Mouse (Mus musculus) erythroblast, embryonic 14.5 days (primary cell): Measurements from ENCODE around the gene Borcs6. TPM values are rescaled to one million over a fixed set of nuclear protein-coding genes. Genes with fewer than 3 reads are reported as not detected.
"Not testable (repeated sequence)": the region's sequence is repeated elsewhere in the genome, so short reads cannot be mapped to it uniquely, and the experiment has no call there.

Source experiments
- H3K27me3 ChIP-seq: 2 replicates; pipeline ENCODE4 v1.6.1; 2012; ENCODE audit warnings: inconsistent platforms; ENCODE audit not compliant: control insufficient read depth
- H3K36me3 ChIP-seq: 2 replicates; pipeline ENCODE4 v1.6.1; 2012; ENCODE audit warnings: mild to moderate bottlenecking, inconsistent platforms; ENCODE audit not compliant: control insufficient read depth
- H3K4me1 ChIP-seq: 2 replicates; pipeline ENCODE4 v1.6.1; 2012; ENCODE audit warnings: inconsistent platforms; ENCODE audit not compliant: control insufficient read depth
- H3K4me3 ChIP-seq: replicated peaks from 2 replicates; pipeline ENCODE3; 2012; ENCODE audit warnings: moderate library complexity, mild to moderate bottlenecking, inconsistent platforms
- H3K9me3 ChIP-seq: 2 replicates; pipeline ENCODE4 v1.6.1; 2012; ENCODE audit warnings: low read length, inconsistent platforms, mixed read lengths; ENCODE audit not compliant: control insufficient read depth
- GATA1 ChIP-seq: IDR thresholded peaks from 2 replicates; pipeline ENCODE4 v1.6.1; 2012; ENCODE audit warnings: low read length, inconsistent platforms, mixed read lengths
- TAL1 ChIP-seq: IDR thresholded peaks from 3 replicates; pipeline ENCODE4 v1.6.1; 2012; ENCODE audit warnings: low read length, inconsistent platforms, mixed read lengths
- polyA plus RNA-seq: library from polyadenylated mRNA; stranded (reverse); fragments of >175 nt; gene quantifications from 2 replicates; pipeline ENCODE4 v1.2.3, GENCODE M21; 2012

The Borcs6 gene
- polyA plus RNA-seq, result 2.0 and 2.4 TPM in 2 replicates

GRCm38 (mm10) chr11:69059357-69059974, at the start of gene Borcs6:
TSS of gene Borcs6 (plus strand) at chr11:69059717.
- Histone ChIP-seq H3K9me3 (no peaks in the 10 kb centered on the region), H3K4me3 (peak within 1 kb of the TSS; percentile 77), H3K36me3 (peaks cover 7% of the 10 kb centered on the region), H3K27me3 (no peaks in the 10 kb centered on the region), H3K4me1 (peaks cover 60% of the 10 kb centered on the region)
- TF ChIP-seq GATA1, result no peak
- TF ChIP-seq TAL1, result no peak

GRCm38 (mm10) chr11:69010400-69011323, 48.9 kb upstream of the Borcs6 start:
- H3K36me3 ChIP-seq, result peaks cover 7% of the 10 kb centered on the region
- H3K27me3 ChIP-seq, result no peaks in the 10 kb centered on the region
- H3K9me3 ChIP-seq, result no peaks in the 10 kb centered on the region
- no peak for TF ChIP-seq GATA1
- TF ChIP-seq TAL1, result no peak
- H3K4me3 ChIP-seq, result peak overlapping the region; percentile 75
- H3K4me1 ChIP-seq, result peaks cover 82% of the 10 kb centered on the region

DNA sequence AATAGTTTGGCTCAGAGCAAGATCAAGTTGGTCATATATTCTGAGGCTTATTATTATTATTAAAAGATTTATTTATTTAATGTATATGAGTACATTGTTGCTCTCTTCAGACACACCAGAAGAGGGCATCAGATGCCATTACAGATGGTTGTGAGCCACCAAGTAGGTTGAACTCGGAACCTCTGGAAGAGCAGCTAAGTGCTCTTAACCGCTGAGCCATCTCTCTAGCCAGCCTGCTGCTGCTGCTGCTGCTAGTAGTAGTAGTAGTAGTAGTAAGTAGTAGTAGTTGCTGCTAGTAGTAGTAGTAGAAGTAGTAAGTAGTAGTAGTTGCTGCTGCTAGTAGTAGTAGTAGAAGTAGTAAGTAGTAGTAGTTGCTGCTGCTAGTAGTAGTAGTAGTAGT, 48.1 kb upstream of the Borcs6 start:
- H3K9me3 ChIP-seq, H3K36me3 ChIP-seq, H3K27me3 ChIP-seq: not testable (repeated sequence)
- H3K4me3 ChIP-seq, result peak overlapping the region; percentile 75
- H3K4me1 ChIP-seq, result peaks cover 81% of the 10 kb centered on the region

- TF ChIP-seq TAL1 (peak; percentile 48; the same call in 2 of the 3 replicates), GATA1 (peak; percentile 82)
- Histone ChIP-seq H3K4me1 (peaks cover 81% of the 10 kb centered on the region), H3K4me3 (peak overlapping the region; percentile 75), H3K27me3 (no peaks in the 10 kb centered on the region), H3K36me3 (no peaks in the 10 kb centered on the region), H3K9me3 (no peaks in the 10 kb centered on the region)
Observed at GRCm38 (mm10) chr11:69012071-69012601, 47.4 kb upstream of the Borcs6 start.

DNA sequence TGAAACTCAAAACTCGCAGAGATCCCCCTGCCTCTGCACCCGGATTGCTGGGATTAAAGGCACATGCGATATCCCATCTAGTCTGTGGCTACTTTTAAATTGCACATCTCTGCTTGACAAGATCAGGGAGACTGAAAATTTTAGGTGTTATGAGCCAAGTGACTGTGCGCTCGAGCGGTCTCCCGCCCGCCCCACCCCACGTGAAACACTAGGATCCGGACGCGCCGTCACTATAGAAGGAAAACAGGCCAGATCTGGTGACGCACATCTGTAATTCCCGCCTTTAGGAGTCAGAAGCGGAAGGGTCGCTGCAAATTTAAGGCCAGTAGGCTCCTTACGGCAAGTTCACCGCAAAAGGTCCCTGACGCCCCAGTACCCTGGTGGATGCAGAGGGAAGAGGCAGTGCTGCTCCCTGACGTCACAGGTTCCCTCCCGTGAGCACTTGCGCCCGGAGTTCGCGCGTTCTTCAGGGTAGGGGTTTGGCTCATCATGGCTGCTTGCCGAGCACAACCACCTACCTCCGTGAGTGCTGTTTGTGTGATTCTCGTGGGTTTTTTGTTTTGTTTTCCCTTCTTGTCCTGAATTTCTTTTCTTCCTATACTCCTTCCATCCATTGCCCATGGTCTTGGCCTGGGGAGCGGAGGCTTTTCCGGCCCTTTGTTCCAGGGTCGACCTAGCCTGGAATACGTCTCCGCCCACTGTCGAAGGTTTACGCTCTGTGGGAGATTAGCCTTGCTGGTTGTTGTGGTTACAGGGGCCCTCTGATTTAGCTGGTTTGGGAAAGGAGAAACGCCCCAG, 43.7 kb upstream of the Borcs6 start, which contains the start of gene Ctc1:
Gene Ctc1 (plus strand): TSS at position 268 of the 798 bp plus-strand sequence.
- TF ChIP-seq GATA1 (no peak), TAL1 (no peak)
- Histone ChIP-seq H3K27me3 (no peaks in the 10 kb centered on the region), H3K4me3 (peak within 1 kb of the TSS; percentile 86), H3K9me3 (no peaks in the 10 kb centered on the region), H3K4me1 (peaks cover 67% of the 10 kb centered on the region), H3K36me3 (peaks cover 7% of the 10 kb centered on the region)

DNA sequence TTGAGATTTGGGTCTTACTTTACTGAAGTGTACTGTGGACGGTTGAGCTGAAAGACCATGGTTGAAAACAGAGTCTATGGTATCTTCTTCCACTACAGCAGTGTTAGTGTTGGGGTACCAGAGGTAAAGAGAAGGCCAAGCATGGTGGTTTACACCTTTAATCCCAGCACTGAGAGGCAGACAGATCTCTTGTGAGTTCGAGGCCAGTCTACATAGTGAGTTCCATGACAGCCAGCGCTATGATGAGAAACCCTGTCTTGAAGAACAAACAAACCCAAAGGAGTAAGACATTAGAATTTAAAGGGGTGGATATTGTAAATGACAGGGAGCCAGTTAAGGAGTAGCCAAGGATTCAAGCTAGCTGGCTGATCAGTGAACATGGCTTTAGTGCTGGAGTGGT, 42.8 kb upstream of the Borcs6 start:
- H3K4me1 ChIP-seq, result peaks cover 59% of the 10 kb centered on the region
- H3K36me3 ChIP-seq, result peaks cover 15% of the 10 kb centered on the region
- no peaks in the 10 kb centered on the region for H3K9me3 ChIP-seq
- peak overlapping the region; percentile 86 for H3K4me3 ChIP-seq
- TF ChIP-seq TAL1, result no peak
- TF ChIP-seq GATA1, result no peak
- no peaks in the 10 kb centered on the region for H3K27me3 ChIP-seq

DNA sequence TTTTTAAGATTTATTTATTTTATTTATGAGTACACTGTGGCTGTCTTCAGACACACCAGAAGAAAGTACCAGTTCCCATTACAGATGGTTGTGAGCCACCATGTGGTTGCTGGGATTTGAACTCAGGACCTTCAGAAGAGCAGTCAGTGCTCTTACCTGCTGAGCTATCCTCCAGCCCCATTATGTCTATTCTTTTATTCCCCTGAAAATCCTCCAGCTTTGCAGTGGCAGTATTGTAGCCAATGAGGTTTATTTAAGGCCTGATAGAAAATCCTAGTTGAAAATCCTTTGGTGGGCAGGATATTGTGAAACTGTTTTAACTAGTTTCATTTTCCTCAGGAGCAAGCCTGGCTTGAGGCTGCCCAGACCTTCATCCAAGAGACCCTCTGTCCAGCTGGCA, 38.8 kb upstream of the Borcs6 start:
- H3K4me3 ChIP-seq, result no peak overlapping the region
- no peaks in the 10 kb centered on the region for H3K27me3 ChIP-seq
- no peak for TF ChIP-seq TAL1
- TF ChIP-seq GATA1, result no peak
- peaks cover 55% of the 10 kb centered on the region for H3K36me3 ChIP-seq
- H3K4me1 ChIP-seq, result peaks cover 27% of the 10 kb centered on the region
- H3K9me3 ChIP-seq, result no peaks in the 10 kb centered on the region

DNA sequence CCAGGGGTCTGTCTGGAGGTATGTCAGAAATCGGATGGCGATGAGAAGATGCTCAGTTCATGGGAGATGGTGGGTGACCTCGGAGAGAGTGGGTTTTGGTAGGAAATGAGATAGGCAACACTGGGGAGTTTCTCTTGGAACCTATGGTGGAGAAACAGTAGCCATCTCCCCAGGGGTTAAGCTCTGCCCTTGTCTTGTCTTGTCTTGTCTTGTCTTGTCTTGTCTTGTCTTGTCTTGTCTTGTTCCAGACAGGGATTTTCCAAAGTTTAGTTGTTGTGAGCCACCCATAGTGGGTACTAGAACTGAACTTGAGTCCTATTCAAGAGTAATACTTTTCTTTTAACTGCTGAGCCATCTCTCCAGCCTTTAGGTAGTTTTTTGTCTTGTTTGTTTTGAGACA, 33.0 kb upstream of the Borcs6 start:
- Histone ChIP-seq H3K4me3 (no peak overlapping the region), H3K9me3 (no peaks in the 10 kb centered on the region), H3K27me3 (no peaks in the 10 kb centered on the region), H3K4me1 (no peaks in the 10 kb centered on the region), H3K36me3 (peaks cover 100% of the 10 kb centered on the region)
- TF ChIP-seq GATA1 (no peak), TAL1 (no peak)
